Mouse (Mus musculus) right cerebral cortex, postnatal 4 days (tissue): ENCODE results near the gene Tcn2.

ENCODE experiments used
- DNase-seq: peaks from one replicate; pipeline ENCODE4 v3.0.0-alpha.2; 2022

The Tcn2 gene

GRCm38 (mm10) chr11:3893970-3894369, 38.0 kb downstream of the Tcn2 start:
- DNase-seq: no peak

- DNase-seq: no peak
These were observed 44.6 kb downstream of the Tcn2 start for GRCm38 (mm10) chr11:3887331-3887730.

- no peak for DNase-seq
These were observed 48.2 kb downstream of the Tcn2 start for GRCm38 (mm10) chr11:3883711-3884110.

- DNase-seq: peak; percentile 64
These were observed 52.1 kb downstream of the Tcn2 start for GRCm38 (mm10) chr11:3879836-3880235.

GRCm38 (mm10) chr11:3878660-3879059, 53.3 kb downstream of the Tcn2 start:
- no peak for DNase-seq

- DNase-seq: no peak
These were observed 55.5 kb downstream of the Tcn2 start for GRCm38 (mm10) chr11:3876419-3876818.
